Mouse (Mus musculus) left cerebral cortex, adult 18-20 months (tissue): ENCODE data around the gene Pla2g4a. TPM values are rescaled to one million over a fixed set of nuclear protein-coding genes. Genes with fewer than 3 reads are reported as not detected.

Experiments
- DNase-seq, 2 experiments: peaks; one replicate each; pipeline ENCODE4 v3.0.0; 2021 to 2022; ENCODE audit warnings: low spot score in 2 of 2, mixed read lengths in 1 of 2
- long read RNA-seq, 2 experiments: library from polyadenylated mRNA; stranded (forward); transcript quantifications; one replicate each; pipeline ENCODE4 v2.0.0; 2021
- total RNA-seq, 2 experiments: library from RNA; stranded (reverse); gene quantifications; 2 replicates each; pipeline ENCODE4 v1.2.3; 2021

Gene Pla2g4a
- 1 to 10 TPM; 2.2 to 2.5 TPM for total RNA-seq
- long read RNA-seq, experiment 1, partial matches to known transcripts: 0 of 2 reads
- long read RNA-seq, experiment 1, other reads (novel, unspliced or antisense): 1 of 2 reads
- long read RNA-seq, experiment 2, partial matches to known transcripts: 1 of 4 reads
- long read RNA-seq, experiment 2, other reads (novel, unspliced or antisense): 0 of 4 reads

- DNase-seq: peak; percentile 14 to 34
Measured at GRCm38 (mm10) chr1:149960734-149961424, at the start of gene Pla2g4a. TSS of gene Pla2g4a (minus strand) at chr1:149961290.

GRCm38 (mm10) chr1:150010629-150010979, 49.5 kb upstream of the Pla2g4a start:
- DNase-seq: no peak

- no peak for DNase-seq
Measured at GRCm38 (mm10) chr1:150009968-150010628, 49.0 kb upstream of the Pla2g4a start.

GRCm38 (mm10) chr1:150009134-150009533, 48.0 kb upstream of the Pla2g4a start:
- DNase-seq: no peak

- no peak for DNase-seq
Measured at GRCm38 (mm10) chr1:149975626-149976025, 14.5 kb upstream of the Pla2g4a start.

- no peak for DNase-seq
Measured at GRCm38 (mm10) chr1:149965826-149966225, 4.7 kb upstream of the Pla2g4a start.

GRCm38 (mm10) chr1:149961425-149962303, 574 bp upstream of the Pla2g4a start:
- no peak for DNase-seq

- no peak for DNase-seq
Measured at GRCm38 (mm10) chr1:149960251-149960650, 839 bp downstream of the Pla2g4a start.

- no peak for DNase-seq
Measured at GRCm38 (mm10) chr1:149959069-149959468, 2.0 kb downstream of the Pla2g4a start.

- DNase-seq: no peak
Measured at GRCm38 (mm10) chr1:149955482-149955881, 5.6 kb downstream of the Pla2g4a start.

- DNase-seq: no peak
Measured at GRCm38 (mm10) chr1:149954026-149954425, 7.1 kb downstream of the Pla2g4a start.

GRCm38 (mm10) chr1:149952050-149952449, 9.0 kb downstream of the Pla2g4a start:
- no peak for DNase-seq

- no peak for DNase-seq
Measured at GRCm38 (mm10) chr1:149950656-149951055, 10.4 kb downstream of the Pla2g4a start.

GRCm38 (mm10) chr1:149950254-149950653, 10.8 kb downstream of the Pla2g4a start:
- no peak for DNase-seq

GRCm38 (mm10) chr1:149949334-149949733, 11.8 kb downstream of the Pla2g4a start:
- no peak for DNase-seq

- DNase-seq: no peak
Measured at GRCm38 (mm10) chr1:149948066-149948825, 12.8 kb downstream of the Pla2g4a start.

GRCm38 (mm10) chr1:149946993-149947392, 14.1 kb downstream of the Pla2g4a start:
- DNase-seq: no peak

GRCm38 (mm10) chr1:149946432-149946831, 14.7 kb downstream of the Pla2g4a start:
- DNase-seq: no peak

GRCm38 (mm10) chr1:149943611-149944010, 17.5 kb downstream of the Pla2g4a start:
- no peak for DNase-seq

GRCm38 (mm10) chr1:149940301-149940700, 20.8 kb downstream of the Pla2g4a start:
- no peak for DNase-seq
